Mouse (Mus musculus) MEL (cell line): ENCODE results near the gene Ccnq. TPM values are rescaled to one million over a fixed set of nuclear protein-coding genes. Genes with fewer than 3 reads are reported as not detected.
A peak's percentile ranks its signal among the peaks of the same experiment; 100 is the strongest.

Experiments used
- DNase-seq: peaks from one replicate; pipeline ENCODE4 v3.0.0; 2011; ENCODE audit warnings: low read depth, low spot score
- H3K27ac ChIP-seq: 2 replicates; pipeline ENCODE4 v1.5.1; 2012; ENCODE audit warnings: low read depth, mild to moderate bottlenecking, control low read depth, low read length, moderate library complexity; ENCODE audit not compliant: control insufficient read depth
- H3K27me3 ChIP-seq, 2 experiments: fragments of 150-350 bp in 1 of 2; sonication (generic) in 1 of 2; 2 replicates each; pipeline ENCODE4 v1.6.1; 2012; ENCODE audit warnings: low read length in 2 of 2, mild to moderate bottlenecking in 2 of 2, improper control_type of control experiment in 1 of 2, moderate library complexity in 1 of 2; ENCODE audit not compliant: insufficient read depth in 2 of 2, control insufficient read depth in 1 of 2
- H3K36me3 ChIP-seq, 2 experiments: 2 replicates each; pipeline ENCODE4 v1.6.1; 2012 to 2014; ENCODE audit warnings: low read length in 2 of 2, improper control_type of control experiment in 1 of 2, inconsistent platforms in 1 of 2, mild to moderate bottlenecking in 1 of 2; ENCODE audit not compliant: insufficient read depth in 2 of 2, control insufficient read depth in 1 of 2
- H3K4me1 ChIP-seq, 2 experiments: fragments of 150-350 bp in 1 of 2; sonication (generic) in 1 of 2; 2 replicates each; pipeline ENCODE4 v1.6.1; 2012; ENCODE audit warnings: low read length in 2 of 2, improper control_type of control experiment in 1 of 2, mild to moderate bottlenecking in 1 of 2; ENCODE audit not compliant: insufficient read depth in 2 of 2, control insufficient read depth in 1 of 2
- H3K4me3 ChIP-seq, 2 experiments: fragments of 150-350 bp in 1 of 2; sonication (generic) in 1 of 2; 2 replicates each; pipeline ENCODE4 v1.5.1; 2012; ENCODE audit warnings: low read depth in 2 of 2, low read length in 2 of 2, mild to moderate bottlenecking in 2 of 2, moderate library complexity in 2 of 2, control low read depth in 1 of 2, improper control_type of control experiment in 1 of 2; ENCODE audit not compliant: control insufficient read depth in 1 of 2, insufficient read depth in 1 of 2
- H3K79me2 ChIP-seq: 2 replicates; pipeline ENCODE4 v1.6.1; 2012; ENCODE audit warnings: mild to moderate bottlenecking, low read length, moderate library complexity; ENCODE audit not compliant: control insufficient read depth, poor library complexity, insufficient read depth
- H3K9ac ChIP-seq: 2 replicates; pipeline ENCODE4 v1.6.1; 2012; ENCODE audit warnings: low read depth, mild to moderate bottlenecking, control low read depth, low read length, moderate library complexity; ENCODE audit not compliant: control insufficient read depth, poor library complexity, severe bottlenecking
- H3K9me3 ChIP-seq: fragments of 150-350 bp; sonication (generic); replicated peaks from 2 replicates; pipeline ENCODE4 v1.6.1; 2012; ENCODE audit warnings: mild to moderate bottlenecking, low read length, improper control_type of control experiment, moderate library complexity; ENCODE audit not compliant: insufficient read depth
- BHLHE40 ChIP-seq: IDR thresholded peaks from 2 replicates; pipeline ENCODE4 v1.6.1; 2012; ENCODE audit warnings: low read depth, mild to moderate bottlenecking, inconsistent platforms, low read length, improper control_type of control experiment, borderline replicate concordance
- CTCF ChIP-seq, 3 experiments: IDR thresholded peaks in 2 of 3; conservative IDR thresholded peaks in 1 of 3; 2 replicates each; pipeline ENCODE4 v1.5.1; 2011 to 2012; ENCODE audit warnings: low read length in 3 of 3, low read depth in 2 of 3, mild to moderate bottlenecking in 2 of 3, improper control_type of control experiment in 1 of 3, inconsistent platforms in 1 of 3, mixed read lengths in 1 of 3, moderate library complexity in 1 of 3; ENCODE audit not compliant: control insufficient read depth in 1 of 3, insufficient read depth in 1 of 3, poor library complexity in 1 of 3, severe bottlenecking in 1 of 3
- E2F4 ChIP-seq: IDR thresholded peaks from 2 replicates; pipeline ENCODE4 v1.6.1; 2011; ENCODE audit warnings: low read depth, low read length, improper control_type of control experiment, borderline replicate concordance
- GABPA ChIP-seq: IDR thresholded peaks from 2 replicates; pipeline ENCODE4 v1.6.1; 2012; ENCODE audit warnings: low read depth, mild to moderate bottlenecking, inconsistent platforms, low read length, improper control_type of control experiment, moderate library complexity
- MAFK ChIP-seq: IDR thresholded peaks from 2 replicates; pipeline ENCODE4 v1.6.1; 2011; ENCODE audit warnings: low read depth, mild to moderate bottlenecking, low read length, improper control_type of control experiment, borderline replicate concordance
- MAZ ChIP-seq: IDR thresholded peaks from 2 replicates; pipeline ENCODE4 v1.6.1; 2012; ENCODE audit warnings: low read depth, mild to moderate bottlenecking, inconsistent platforms, low read length, improper control_type of control experiment
- MEF2A ChIP-seq: IDR thresholded peaks from 2 replicates; pipeline ENCODE4 v1.6.1; 2014; ENCODE audit warnings: low read depth, mild to moderate bottlenecking, inconsistent platforms, low read length, improper control_type of control experiment; ENCODE audit not compliant: poor library complexity, insufficient replicate concordance, severe bottlenecking; ENCODE audit errors: extremely low read depth
- POLR2A ChIP-seq, 2 experiments: IDR thresholded peaks; 2 replicates each; pipeline ENCODE4 v1.6.1; 2011 to 2012; ENCODE audit warnings: low read length in 2 of 2, mild to moderate bottlenecking in 2 of 2, control low read depth in 1 of 2, improper control_type of control experiment in 1 of 2, low read depth in 1 of 2, moderate library complexity in 1 of 2; ENCODE audit not compliant: control insufficient read depth in 1 of 2, insufficient read depth in 1 of 2, poor library complexity in 1 of 2
- POLR2AphosphoS5 ChIP-seq: IDR thresholded peaks from 2 replicates; pipeline ENCODE4 v1.6.1; 2012; ENCODE audit warnings: low read depth, borderline replicate concordance, mild to moderate bottlenecking, inconsistent platforms, low read length, moderate library complexity, mixed read lengths
- RCOR1 ChIP-seq: IDR thresholded peaks from 2 replicates; pipeline ENCODE4 v1.6.1; 2012; ENCODE audit warnings: low read depth, mild to moderate bottlenecking, inconsistent platforms, low read length, improper control_type of control experiment
- SIN3A ChIP-seq: IDR thresholded peaks from 2 replicates; pipeline ENCODE4 v1.6.1; 2012; ENCODE audit warnings: low read length, improper control_type of control experiment, inconsistent platforms
- SMC3 ChIP-seq: IDR thresholded peaks from 2 replicates; pipeline ENCODE4 v1.6.1; 2011; ENCODE audit warnings: low read depth, low read length, improper control_type of control experiment
- TAL1 ChIP-seq: IDR thresholded peaks from 2 replicates; pipeline ENCODE4 v1.6.1; 2012; ENCODE audit warnings: mild to moderate bottlenecking, inconsistent platforms, low read length, moderate library complexity, mixed read lengths
- TCF12 ChIP-seq: IDR thresholded peaks from 2 replicates; pipeline ENCODE4 v1.6.1; 2014; ENCODE audit warnings: low read depth, mild to moderate bottlenecking, inconsistent platforms, low read length, improper control_type of control experiment, moderate library complexity
- USF1 ChIP-seq: IDR thresholded peaks from 2 replicates; pipeline ENCODE4 v1.6.1; 2014; ENCODE audit warnings: low read depth, mild to moderate bottlenecking, inconsistent platforms, low read length, improper control_type of control experiment, moderate library complexity
- ZKSCAN1 ChIP-seq: IDR thresholded peaks from 2 replicates; pipeline ENCODE4 v1.6.1; 2012; ENCODE audit warnings: low read depth, mild to moderate bottlenecking, inconsistent platforms, low read length, improper control_type of control experiment, moderate library complexity
- ZMIZ1 ChIP-seq: IDR thresholded peaks from 2 replicates; pipeline ENCODE4 v1.6.1; 2012; ENCODE audit warnings: low read depth, mild to moderate bottlenecking, inconsistent platforms, low read length, improper control_type of control experiment, moderate library complexity
- ZNF384 ChIP-seq: IDR thresholded peaks from 2 replicates; pipeline ENCODE4 v1.6.1; 2012; ENCODE audit warnings: low read depth, mild to moderate bottlenecking, inconsistent platforms, low read length, improper control_type of control experiment
- polyA plus RNA-seq, 2 experiments: library from polyadenylated mRNA; stranded (reverse) in 1 of 2; unstranded in 1 of 2; fragments of >175 nt in 1 of 2; fragments of >200 nt in 1 of 2; gene quantifications; 2 replicates each; pipeline versions ENCODE4 v1.2.1 to v1.2.4; 2012; ENCODE audit warnings: low replicate concordance in 2 of 2, low read depth in 1 of 2; ENCODE audit not compliant: insufficient read length in 2 of 2, insufficient read depth in 1 of 2, missing spikeins in 1 of 2
- total RNA-seq: library from RNA; depleted of rRNA; stranded (reverse); fragments of 300-350 nt; gene quantifications from 2 replicates; pipeline ENCODE4 v1.2.3, GENCODE M21; 2012

Gene Ccnq
- total and polyA plus RNA-seq, 3 experiments: 77.5 to 80.5 TPM; not detected in 1

- TF ChIP-seq RCOR1 (no peak; the same call in 1 of the 2 replicates), SMC3 (no peak), ZNF384 (no peak), TAL1 (no peak), SIN3A (no peak; the same call in 1 of the 2 replicates), ZKSCAN1 (no peak), TCF12 (0 out of 2 replicates have a peak, but pooled peaks have one; percentile 8)
- H3K27ac ChIP-seq: peak overlapping the region; percentile 8; the same call in 1 of the 2 replicates
- no peaks in the 10 kb centered on the region for H3K9me3 ChIP-seq
- peaks cover 11% of the 10 kb centered on the region for H3K79me2 ChIP-seq
- H3K4me3 ChIP-seq: peak overlapping the region; percentile 59 to 63
- DNase-seq: no peak
- 0 out of 4 replicates have a peak, but pooled peaks cover 0 to 1% of the 10 kb centered on the region in 2 experiments for H3K27me3 ChIP-seq
- H3K9ac ChIP-seq: peak overlapping the region; percentile 58
- peaks cover 8 to 25% of the 10 kb centered on the region in 2 experiments for H3K4me1 ChIP-seq
- H3K36me3 ChIP-seq: peaks cover 0 to 26% of the 10 kb centered on the region in 2 experiments; a peak in 2 of 4 replicates
These were observed 294 bp upstream of the Ccnq start for GRCm38 (mm10) chr11:78751843-78752203.

- no peak overlapping the region for H3K27ac ChIP-seq
- peaks cover 0 to 12% of the 10 kb centered on the region in 2 experiments; a peak in 2 of 4 replicates for H3K36me3 ChIP-seq
- H3K9ac ChIP-seq: no peak overlapping the region
- no peak overlapping the region for H3K4me3 ChIP-seq
- H3K79me2 ChIP-seq: peaks cover 9% of the 10 kb centered on the region
- no peak for TF ChIP-seq ZNF384
- TF ChIP-seq BHLHE40: no peak
- TF ChIP-seq GABPA: no peak
- no peak for TF ChIP-seq ZMIZ1
- TF ChIP-seq POLR2AphosphoS5: no peak
- TF ChIP-seq POLR2A (IDR thresholded peaks at IDR 0.05; ENCODE audit: control insufficient read depth in 1 of 2, insufficient read depth in 1 of 2, low read depth in 1 of 2, low read length in 2 of 2, poor library complexity in 1 of 2): no peak
- no peak for TF ChIP-seq TAL1
- no peak for TF ChIP-seq CTCF (IDR thresholded peaks at IDR 0.05 in 2 of 3, conservative IDR thresholded peaks at IDR 0.05 in 1 of 3; ENCODE audit: control insufficient read depth in 1 of 3, insufficient read depth in 1 of 3, low read depth in 2 of 3, low read length in 3 of 3, poor library complexity in 1 of 3, severe bottlenecking in 1 of 3)
- TF ChIP-seq MAZ: no peak
- no peak for TF ChIP-seq USF1
- TF ChIP-seq E2F4: no peak
- no peak for TF ChIP-seq MAFK
- TF ChIP-seq TCF12: no peak
- no peak for TF ChIP-seq MEF2A
- peaks cover 0 to 9% of the 10 kb centered on the region in 2 experiments; a peak in 2 of 4 replicates for H3K4me1 ChIP-seq
- H3K9me3 ChIP-seq: no peaks in the 10 kb centered on the region
- DNase-seq: no peak
- H3K27me3 ChIP-seq: no peaks in the 10 kb centered on the region
These were observed 5.3 kb downstream of the Ccnq start for GRCm38 (mm10) chr11:78746264-78746663.
